Mouse (Mus musculus): ENCODE results near the gene Glmn.
A peak's percentile ranks its signal among the peaks of the same experiment; 100 is the strongest.

Gene Glmn

DNA sequence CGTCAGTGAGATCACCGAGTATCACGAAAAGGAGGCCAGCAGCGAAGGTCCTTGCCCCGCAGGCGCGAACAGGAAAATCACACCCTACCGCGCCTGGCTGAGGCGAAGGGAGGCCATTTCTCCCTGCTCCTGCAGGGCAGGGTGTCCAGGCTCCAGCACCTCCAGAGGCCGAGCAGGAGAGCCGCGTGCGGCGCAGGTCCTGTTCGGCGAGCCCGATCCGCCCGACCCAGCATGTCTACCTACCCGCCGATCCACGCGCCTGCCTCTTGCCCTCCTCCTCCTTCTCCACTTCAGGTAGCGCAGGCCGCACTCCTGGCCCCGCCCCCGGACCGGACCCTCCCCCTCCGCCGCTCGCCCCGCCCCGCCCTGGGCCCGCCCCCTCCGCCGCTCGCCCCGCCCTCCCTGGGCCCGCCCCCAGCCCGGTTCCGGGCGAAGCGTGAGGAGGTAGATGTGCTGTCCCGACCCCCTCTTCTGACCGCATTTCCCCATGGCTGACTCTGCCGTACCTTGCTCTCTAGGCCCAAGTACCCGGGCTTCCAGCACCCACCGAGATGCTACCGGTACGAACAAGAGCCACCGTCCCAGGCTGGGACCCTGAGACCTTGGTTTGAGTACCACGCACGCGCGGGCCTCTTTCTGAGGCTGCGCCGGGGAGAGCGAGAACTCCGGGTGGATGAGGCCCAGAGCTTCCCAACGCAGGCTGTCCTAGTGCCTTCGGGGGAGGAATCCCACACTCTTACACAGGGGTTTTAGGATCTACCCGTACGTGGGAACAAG, at the start of gene Glmn, which contains the start of gene Rpap2:
Gene Glmn (minus strand): TSS at position 588 of the 777 bp plus-strand sequence.
Gene Rpap2 (plus strand): TSS at position 73 of the 777 bp plus-strand sequence.
- DNase-seq (ENCODE audit: low spot score), result peak; percentile 81

DNA sequence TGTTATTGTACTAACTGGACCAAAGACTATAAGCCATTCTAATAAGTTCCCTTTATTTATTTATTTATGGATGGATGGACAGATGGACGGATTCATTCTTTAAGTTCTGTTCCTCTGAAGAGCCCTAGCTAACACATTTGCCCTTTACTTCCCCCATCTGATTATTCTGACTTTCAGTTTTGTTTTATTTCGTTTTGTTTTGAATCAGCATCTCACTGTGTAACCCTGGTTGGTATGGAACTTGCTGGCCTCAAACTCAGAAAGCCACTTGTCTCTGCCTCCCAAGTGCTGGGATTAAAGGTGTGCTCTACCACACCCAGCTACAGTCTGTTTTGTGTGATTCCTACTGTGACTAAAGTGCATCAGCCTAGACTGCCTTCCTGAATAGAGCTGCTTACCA, 48.2 kb upstream of the Glmn start:
- no peak for DNase-seq (ENCODE audit: low spot score)

DNA sequence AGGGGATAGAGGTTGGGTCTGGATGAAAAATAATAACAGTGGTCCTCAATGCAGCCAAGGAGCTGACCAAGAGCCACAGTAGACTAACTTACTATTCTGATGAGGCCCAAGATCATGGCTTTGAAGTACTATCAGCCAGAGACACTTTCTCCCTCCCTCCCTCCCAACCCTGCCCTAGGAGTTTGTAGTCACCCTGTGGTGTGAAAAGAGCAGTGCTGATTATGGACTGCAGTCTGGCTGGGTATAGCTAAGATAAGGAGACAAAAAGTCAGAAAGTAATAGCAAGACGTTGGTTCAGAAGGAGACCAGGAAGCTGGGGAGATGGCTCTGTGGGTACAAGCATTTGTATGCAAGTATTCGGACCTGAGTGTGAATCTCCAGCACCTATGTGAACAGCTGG, 46.9 kb upstream of the Glmn start:
- DNase-seq (ENCODE audit: low spot score), result no peak

DNA sequence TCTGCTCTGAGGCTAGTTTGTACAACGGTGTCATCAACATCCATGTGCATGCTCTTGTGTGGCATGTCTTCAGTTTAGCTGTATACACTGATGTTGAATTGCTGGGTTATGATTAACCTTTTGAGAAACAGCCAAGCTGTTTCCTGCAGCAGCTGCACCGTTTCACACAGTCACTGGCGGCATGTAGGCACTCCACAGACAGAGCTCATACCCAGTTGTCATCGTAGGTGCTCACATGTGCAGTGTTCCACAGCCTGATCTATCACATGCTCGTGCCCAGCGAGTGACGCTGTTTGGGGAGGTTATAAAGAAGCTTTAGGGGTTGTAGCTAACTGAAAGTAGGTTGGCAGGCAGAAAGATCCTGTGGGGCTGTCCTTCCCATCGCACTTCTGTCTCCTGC, 40.7 kb upstream of the Glmn start:
- no peak for DNase-seq (ENCODE audit: low spot score)

DNA sequence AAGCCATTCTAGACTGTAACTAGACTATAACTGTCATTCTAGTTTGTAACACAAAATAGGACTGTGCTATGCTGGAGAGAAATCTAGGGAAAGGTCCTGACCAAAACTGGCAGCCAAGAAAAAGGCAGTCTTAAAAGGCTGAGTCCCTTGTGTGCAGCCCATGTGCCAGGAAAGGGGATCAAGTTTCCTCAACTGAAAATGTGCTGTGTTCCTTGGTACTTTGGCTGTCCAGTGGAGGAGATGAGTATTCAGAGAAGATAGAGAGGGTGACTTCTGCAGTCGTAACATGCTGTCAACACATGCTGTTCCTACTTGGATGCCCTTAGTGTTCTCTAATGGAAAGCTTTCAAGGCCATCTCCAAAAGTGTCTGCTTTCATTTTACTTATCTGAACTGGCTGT, 39.4 kb upstream of the Glmn start:
- no peak for DNase-seq (ENCODE audit: low spot score)

DNA sequence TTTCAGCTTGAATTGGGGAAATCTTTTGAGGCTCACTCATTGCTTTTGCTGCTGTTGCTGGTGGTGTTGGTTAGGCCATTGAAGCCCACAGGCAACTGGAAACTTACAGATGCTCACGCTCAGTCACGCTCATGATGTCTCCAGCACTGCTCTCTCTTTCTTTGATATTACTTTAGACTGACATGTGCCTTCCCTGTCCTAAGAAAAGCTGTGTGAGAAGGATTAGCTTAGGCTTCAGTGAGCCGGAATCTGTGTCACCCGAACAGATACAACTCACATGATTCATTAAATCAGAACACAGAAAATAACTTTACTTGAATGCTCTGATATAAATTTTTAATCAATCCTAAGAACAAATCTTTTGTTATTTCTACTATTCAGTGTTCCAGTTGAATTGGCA, 36.0 kb upstream of the Glmn start:
- DNase-seq (ENCODE audit: low spot score), result no peak

DNA sequence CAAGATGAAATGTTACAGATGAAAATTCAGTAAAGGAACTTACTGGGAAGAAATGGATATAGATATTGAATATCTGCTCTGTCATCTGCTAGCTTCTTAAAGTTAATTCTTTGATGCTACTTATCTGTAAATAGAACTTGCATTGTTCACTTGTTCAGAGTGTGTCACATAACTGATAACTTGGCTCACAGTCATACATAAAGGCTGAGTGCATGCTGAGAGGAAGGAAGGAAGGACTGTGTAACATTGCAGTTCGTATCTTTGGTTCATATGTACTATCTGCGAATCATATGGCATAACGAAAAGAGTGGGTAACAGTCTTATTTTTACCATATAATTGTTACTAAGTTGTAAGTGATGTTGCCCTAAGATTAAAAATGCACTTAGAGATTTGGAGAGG, 23.6 kb upstream of the Glmn start:
- DNase-seq (ENCODE audit: low spot score), result no peak

DNA sequence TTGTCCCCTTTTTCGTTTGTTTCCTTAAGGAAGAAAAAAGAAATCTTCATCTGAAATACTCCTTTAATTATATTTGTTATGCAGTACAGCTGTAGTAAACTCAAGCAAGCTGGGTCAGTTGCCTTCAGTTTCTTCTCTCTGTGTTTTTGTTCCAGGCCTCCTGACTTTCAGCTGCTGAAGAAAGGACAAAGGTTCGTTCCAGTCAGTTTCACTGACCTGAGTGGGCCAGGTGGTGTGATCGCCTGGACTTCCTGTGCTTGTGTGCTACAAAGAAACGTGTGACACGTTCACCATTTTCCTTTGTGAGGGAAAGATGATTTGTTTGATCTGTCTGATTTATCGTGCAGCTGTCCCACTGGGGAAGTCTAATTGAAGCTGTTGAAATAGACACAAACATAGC, 20.3 kb upstream of the Glmn start:
- no peak for DNase-seq (ENCODE audit: low spot score)

DNA sequence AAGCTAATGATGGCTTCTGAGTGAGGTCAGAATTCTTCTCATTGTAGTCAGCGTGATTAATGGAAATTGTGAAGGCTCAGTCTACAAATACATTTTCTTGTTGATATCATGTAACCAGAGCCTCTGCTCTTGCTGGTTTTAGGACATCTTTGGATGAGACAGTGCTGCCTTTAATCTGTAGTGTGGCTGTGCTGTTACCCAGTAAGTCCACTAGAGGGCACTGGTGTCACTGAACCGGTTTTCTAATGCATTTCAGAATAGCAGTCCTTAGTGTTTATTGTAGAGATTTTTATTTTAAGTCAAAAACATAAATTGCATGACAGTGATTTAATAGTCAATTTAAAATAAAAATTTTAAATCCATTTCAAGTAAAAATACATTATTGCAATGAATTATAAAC, 13.5 kb upstream of the Glmn start:
- peak; percentile 30 for DNase-seq (ENCODE audit: low spot score)

DNA sequence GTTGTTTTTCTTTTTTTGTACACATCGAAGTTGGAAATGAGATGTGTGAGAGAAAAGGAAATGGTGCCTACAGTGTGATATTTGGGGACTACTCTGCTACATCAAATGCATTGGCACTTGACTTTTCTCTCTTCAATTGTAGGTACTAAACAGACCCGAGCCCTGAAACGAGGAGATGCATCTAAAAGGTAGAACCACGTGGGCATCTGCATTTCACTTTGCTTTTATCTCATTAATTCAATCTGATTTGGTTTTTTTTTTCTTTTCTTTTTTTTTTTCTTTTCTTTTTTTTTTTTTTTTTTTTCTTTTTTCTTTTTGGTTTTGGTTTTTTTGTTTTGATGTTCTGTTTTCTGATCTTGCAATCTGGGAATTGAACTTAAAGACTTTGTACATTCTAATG, 692 bp upstream of the Glmn start:
- no peak for DNase-seq (ENCODE audit: low spot score)

DNA sequence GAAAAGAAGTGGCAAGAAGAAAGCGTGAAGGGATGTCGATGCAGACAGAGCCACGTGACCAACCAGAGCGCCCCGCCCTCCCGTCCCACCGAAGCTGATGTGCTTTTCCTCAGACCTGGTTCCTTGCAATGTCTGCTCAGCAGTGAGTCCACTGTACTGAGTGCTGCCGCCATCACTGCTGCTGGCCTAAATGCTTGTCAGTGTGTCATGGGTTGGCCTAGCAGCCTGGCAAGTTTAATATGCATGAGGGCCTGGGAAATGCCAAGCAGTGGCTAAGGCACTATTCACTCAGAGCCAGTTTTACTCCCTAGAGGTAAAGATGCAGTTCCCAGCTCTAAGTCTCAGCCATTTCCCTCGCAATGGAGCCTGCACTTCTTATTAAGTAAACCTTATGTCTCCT, 28.5 kb downstream of the Glmn start:
- DNase-seq (ENCODE audit: low spot score), result no peak

DNA sequence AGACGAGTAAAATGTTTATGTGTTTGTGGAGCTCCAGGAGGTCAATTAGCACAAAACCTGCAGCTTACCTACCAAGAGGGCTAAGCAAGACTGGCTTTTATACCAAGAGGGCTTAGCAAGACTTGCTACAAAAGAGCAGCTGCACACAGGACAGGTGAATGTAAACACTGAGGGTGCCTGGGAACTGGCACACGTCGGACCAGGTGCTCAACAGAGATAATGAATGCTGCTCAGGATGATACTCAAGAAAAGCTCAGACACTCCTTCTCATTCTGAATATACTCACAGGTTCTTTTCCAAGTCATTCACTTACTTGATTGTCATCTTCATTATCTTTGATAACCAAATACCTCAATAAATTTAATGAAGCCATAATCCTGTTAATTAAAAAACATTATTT, 40.7 kb downstream of the Glmn start:
- no peak for DNase-seq (ENCODE audit: low spot score)

DNA sequence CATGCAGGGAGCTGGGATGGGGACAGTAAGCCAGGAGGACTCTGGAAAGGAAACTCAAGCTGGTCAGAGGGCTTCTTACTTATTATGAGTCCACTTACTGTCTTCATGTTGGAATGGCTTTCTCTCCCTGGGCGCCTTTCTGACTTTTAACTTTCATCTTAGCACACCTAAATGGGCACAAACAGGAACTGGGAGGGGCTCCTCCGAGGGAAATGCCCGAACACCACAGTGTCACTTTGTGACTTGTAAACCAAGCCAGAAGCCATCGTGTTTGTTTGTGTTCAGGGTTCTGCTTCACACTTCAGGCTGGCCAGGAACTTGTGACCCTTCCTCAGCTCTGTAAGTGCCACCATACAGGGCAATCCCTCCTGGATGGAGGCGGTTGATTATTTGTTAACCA, 43.4 kb downstream of the Glmn start:
- no peak for DNase-seq (ENCODE audit: low spot score)

DNA sequence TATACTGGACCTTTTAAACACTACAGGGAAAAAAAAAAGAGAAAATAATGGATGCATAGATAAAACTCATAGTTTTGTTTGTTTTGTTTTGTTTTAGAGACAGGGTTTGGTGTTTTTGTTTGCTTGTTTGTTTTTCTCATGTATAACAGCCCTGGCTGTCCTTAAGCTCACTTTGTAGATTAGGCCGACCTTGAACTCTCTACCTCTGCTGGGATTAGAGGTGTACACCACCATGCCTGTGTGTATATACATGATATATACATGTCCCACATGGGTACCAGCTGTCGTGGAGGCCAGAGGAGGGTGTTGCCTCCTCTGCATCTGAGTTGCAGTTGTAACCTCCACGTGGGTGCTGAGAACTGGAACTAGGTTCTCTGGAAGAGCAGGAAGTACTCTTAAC, 49.2 kb downstream of the Glmn start:
- no peak for DNase-seq (ENCODE audit: low spot score)

DNA sequence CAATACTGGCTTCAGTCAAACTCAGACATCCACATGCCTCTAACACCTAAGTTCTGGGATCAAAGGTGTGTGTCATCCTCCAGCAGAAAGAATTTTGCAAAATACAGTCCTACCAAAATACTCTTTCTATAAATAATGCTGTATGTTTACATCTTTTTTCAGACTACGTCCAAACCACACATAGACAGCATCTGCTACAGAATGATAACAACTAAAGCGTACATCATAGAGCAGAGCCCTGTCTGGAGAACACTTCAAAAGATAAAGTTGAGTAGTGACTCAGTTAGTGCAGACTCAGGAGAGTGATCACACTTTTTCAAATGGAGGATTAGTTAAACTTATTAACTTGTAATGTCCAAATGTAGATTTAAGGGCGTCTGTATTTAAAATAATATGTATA, 49.7 kb downstream of the Glmn start:
- peak; percentile 6 for DNase-seq (ENCODE audit: low spot score)

DNA sequence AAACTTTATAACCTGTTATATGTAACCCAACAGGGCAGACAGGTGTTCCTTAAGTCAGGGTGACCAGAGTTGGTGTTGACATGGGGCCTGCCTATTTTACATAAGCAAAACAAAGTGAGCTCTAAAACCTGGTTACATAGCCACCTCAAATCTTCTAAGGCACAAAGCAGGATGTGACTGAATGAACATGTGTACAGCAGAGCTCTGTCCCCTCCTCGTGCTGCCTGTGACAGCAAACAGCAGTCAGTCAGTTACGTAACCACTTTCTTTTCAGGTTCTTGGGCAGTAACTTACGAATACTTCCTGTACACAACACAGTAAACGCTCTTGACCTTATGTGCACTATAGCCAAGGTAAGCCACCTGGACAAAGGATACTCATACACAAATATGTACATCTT, 51.8 kb downstream of the Glmn start:
- DNase-seq (ENCODE audit: low spot score), result no peak

DNA sequence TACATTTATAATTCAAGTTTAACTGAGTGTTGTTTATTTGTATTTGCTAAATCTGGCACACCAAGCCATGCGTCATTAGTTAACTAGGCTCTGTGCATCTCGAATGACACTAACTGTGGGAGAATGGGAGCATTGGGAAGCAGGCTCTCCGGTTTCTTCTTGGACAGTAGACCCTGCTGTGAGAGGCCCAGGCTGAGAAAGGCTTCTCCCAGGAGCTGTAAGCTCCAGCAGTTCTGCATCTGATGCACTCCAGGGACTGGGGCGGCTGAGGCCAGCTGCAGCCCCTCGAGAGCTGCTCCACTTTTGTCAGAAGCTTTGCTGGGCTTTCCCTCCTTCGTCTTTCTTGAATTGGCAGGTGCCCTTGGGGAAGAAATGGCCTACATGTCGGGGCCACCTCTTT, 56.0 kb downstream of the Glmn start:
- no peak for DNase-seq (ENCODE audit: low spot score)

DNA sequence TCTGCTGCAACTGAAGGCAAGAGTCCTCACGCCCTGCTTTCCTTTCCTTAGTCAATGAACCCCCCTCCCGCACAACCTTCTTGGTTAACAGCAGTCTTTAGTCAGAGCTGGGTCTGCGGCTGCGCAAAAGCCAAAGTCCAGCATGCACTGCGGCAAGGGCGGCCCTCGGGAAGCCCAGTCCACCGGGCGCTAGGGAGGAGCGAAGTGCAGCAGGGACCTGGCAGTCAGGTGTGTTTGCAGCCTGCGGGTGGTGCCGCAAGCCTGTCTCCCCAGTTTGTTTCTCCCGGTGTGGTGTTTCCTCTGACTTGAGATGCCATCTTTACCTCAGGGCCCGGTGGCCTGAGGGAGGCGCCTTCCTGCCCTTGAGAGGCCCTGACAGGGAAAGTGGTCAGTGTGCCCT, 63.1 kb downstream of the Glmn start, which contains the start of gene 1700028K03Rik:
Gene 1700028K03Rik (plus strand): TSS at position 129 of the 400 bp plus-strand sequence.
- no peak for DNase-seq (ENCODE audit: low spot score)

DNA sequence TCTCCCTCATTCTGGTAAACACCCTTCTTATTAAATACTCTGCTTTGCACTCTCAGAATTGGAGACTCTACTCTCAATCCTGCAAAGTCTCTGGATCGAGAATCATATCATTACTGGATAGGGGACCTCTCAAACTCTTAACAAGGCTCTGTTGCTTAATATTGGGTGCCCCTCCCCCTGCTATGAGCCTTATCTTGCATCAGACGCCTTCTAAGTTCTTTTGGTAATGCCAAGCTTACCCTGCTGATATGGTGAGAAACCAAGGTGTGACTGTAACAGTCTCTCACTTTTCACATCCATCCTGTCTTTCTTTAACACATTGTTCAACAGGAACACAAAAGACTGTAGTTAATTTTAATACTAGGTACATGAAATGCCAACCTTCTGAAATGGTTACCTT, 64.1 kb downstream of the Glmn start:
- no peak for DNase-seq (ENCODE audit: low spot score)

DNA sequence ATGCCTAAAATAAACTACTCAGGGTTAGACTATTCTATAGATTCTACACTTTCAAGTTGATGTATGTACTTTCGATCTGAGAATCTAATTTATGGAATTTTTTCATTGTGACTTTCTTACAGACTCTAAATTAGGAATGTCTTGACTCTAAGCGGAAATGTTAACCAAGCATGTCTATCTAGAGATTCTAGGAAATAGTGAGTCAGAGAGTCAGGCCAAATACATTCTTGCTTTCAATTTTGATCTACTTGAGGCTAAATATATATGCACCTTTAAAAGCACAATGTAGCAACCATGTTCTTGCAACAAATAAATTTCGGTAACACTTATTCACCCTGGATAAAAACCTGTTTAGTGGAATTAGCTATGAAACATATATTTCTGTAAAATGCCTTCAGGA, 68.8 kb downstream of the Glmn start:
- DNase-seq (ENCODE audit: low spot score), result no peak

DNA sequence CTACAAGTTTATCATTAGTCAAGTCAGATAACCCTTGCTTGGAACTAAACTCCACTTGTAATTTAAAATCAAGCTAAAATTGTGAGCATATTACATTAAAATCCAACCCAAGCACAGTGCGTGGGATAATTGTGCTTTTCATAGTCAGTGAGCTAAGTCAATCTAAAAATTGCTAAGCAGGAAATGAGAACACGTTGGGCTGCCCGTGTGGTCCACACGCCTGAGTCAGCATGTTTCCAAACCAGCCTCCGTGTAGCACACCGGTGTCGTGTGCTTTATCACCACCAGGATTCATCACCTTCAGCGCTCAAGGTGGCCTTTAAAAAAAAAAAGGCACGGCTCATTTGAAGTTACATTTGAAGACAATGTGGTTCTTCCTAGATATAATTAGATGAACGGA, 73.4 kb downstream of the Glmn start:
- no peak for DNase-seq (ENCODE audit: low spot score)

DNA sequence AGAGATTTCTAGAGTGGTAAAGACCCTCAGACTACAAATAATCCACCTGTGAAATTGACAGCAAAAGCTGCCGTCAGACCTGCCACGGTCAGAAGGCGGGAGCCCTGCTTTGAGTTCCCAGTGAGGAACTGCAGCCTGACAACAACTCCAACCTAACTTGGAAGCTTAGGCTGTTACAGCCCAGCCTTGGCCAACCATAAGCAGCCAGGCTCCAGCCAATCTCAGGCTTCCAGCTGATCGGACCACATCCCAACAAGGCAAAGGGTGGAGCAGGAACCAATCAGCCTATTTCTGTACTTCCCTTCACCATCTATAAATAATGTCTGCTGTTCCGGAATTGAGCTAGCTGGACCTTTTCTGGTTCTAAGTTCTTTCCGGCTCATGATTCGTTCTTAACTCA, 75.8 kb downstream of the Glmn start:
- no peak for DNase-seq (ENCODE audit: low spot score)

DNA sequence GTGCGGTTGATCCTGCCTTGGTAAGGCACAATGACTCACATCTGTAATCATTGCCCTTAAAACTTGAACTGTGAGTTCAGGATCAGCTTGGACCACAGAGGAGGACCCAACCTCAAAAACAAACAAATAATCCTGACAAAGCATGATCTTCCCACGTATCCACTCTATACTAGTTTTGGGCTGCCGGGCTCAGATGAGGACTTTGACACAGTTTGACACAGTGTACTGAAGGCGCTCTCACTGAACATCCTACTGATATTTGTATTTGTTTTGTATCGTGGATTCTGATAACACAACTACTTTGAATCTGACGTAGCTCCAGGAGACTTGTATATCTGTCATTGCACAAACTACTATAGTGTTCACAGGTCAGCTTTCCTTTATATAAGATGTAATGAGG, 76.3 kb downstream of the Glmn start:
- DNase-seq (ENCODE audit: low spot score), result no peak

DNA sequence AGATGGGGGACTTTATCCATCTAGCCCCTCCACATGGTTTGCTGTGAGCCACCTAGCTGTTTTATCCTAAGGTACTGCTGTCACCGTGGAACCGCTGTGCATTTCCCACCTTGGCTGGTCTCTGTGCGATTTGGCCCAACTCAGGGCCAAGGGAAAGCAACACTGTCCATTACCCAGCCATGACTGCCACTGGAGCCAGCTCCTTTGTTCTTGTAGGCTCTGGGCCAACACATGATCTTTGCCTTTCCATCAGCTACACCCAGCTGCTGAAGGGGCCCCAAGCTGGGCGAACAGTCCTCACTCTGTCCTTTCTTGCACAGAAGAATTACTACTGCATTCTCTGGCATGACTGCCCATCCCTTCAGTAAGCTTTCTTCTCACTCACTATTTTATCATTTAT, 79.1 kb downstream of the Glmn start:
- no peak for DNase-seq (ENCODE audit: low spot score)

All from spleen, adult 12 weeks (tissue).